Mouse (Mus musculus) hindbrain, postnatal 0 days (tissue): Measurements from ENCODE around the gene Chst11. TPM values are rescaled to one million over a fixed set of nuclear protein-coding genes. Genes with fewer than 3 reads are reported as not detected.

Source experiments
- ATAC-seq: fragments of 200-750 bp; cut with Nextera tagmentation; 2 replicates; pipeline ENCODE4 v1.8.0; 2017; ENCODE audit warnings: mild to moderate bottlenecking, moderate TSS enrichment, moderate library complexity
- DNase-seq: peaks from one replicate; pipeline ENCODE4 v3.0.0-alpha.2; 2015; ENCODE audit warnings: low spot score
- H3K27ac ChIP-seq: fragments of 300-500 bp; sonication (generic); 2 replicates; pipeline ENCODE4 v1.5.1; 2014; ENCODE audit warnings: mild to moderate bottlenecking
- H3K27me3 ChIP-seq: fragments of 300-500 bp; sonication (generic); 2 replicates; pipeline ENCODE4 v1.6.1; 2014; ENCODE audit warnings: low read length, mixed read lengths; ENCODE audit not compliant: insufficient read depth
- H3K36me3 ChIP-seq: fragments of 300-500 bp; sonication (generic); 2 replicates; pipeline ENCODE4 v1.6.1; 2014; ENCODE audit warnings: low read length, mixed read lengths; ENCODE audit not compliant: insufficient read depth
- H3K4me1 ChIP-seq: fragments of 300-500 bp; sonication (generic); 2 replicates; pipeline ENCODE4 v1.6.1; 2014; ENCODE audit warnings: antibody characterized with exemption, low read length, mixed read lengths; ENCODE audit not compliant: insufficient read depth
- H3K4me2 ChIP-seq: fragments of 300-500 bp; sonication (generic); 2 replicates; pipeline ENCODE4 v1.6.1; 2014; ENCODE audit warnings: low read depth, mild to moderate bottlenecking, low read length, moderate library complexity, mixed read lengths
- H3K4me3 ChIP-seq: fragments of 300-500 bp; sonication (generic); 2 replicates; pipeline ENCODE4 v1.5.1; 2014; ENCODE audit warnings: low read length
- H3K9ac ChIP-seq: fragments of 300-500 bp; sonication (generic); replicated peaks from 2 replicates; pipeline ENCODE4 v1.6.1; 2014; ENCODE audit warnings: mild to moderate bottlenecking, low read length, moderate library complexity, mixed read lengths
- H3K9me3 ChIP-seq: fragments of 300-500 bp; sonication (generic); 2 replicates; pipeline ENCODE4 v1.6.1; 2016; ENCODE audit warnings: low read length, mixed read lengths
- CTCF ChIP-seq: IDR thresholded peaks from 2 replicates; pipeline ENCODE4 v1.5.1; 2016; ENCODE audit warnings: antibody characterized with exemption, control low read depth, low read depth
- WGBS: fragments of 180-500 bp; shearing (Covaris S2); extraction: QIAGEN DNeasy Blood & Tissue Kit; methylation state at CpG from one replicate; pipeline ENCODE4 v1.1.7; 2014; 5-methylcytosine and 5-hydroxymethylcytosine counted together
- polyA plus RNA-seq: library from polyadenylated mRNA; unstranded; fragments of >200 nt; fragmentation: Nextera tagmentation; extraction: Ambion mirVana; gene quantifications from 2 replicates; pipeline ENCODE4 v1.2.1, GENCODE M21; 2015
- total RNA-seq: library from RNA; depleted of rRNA; stranded (reverse); fragments of >200 nt; gene quantifications from 2 replicates; pipeline ENCODE4 v1.2.3, GENCODE M21; 2014

The Chst11 gene
- total and polyA plus RNA-seq, 2 experiments from 2014 or later, result 2.9 to 22.3 TPM

DNA sequence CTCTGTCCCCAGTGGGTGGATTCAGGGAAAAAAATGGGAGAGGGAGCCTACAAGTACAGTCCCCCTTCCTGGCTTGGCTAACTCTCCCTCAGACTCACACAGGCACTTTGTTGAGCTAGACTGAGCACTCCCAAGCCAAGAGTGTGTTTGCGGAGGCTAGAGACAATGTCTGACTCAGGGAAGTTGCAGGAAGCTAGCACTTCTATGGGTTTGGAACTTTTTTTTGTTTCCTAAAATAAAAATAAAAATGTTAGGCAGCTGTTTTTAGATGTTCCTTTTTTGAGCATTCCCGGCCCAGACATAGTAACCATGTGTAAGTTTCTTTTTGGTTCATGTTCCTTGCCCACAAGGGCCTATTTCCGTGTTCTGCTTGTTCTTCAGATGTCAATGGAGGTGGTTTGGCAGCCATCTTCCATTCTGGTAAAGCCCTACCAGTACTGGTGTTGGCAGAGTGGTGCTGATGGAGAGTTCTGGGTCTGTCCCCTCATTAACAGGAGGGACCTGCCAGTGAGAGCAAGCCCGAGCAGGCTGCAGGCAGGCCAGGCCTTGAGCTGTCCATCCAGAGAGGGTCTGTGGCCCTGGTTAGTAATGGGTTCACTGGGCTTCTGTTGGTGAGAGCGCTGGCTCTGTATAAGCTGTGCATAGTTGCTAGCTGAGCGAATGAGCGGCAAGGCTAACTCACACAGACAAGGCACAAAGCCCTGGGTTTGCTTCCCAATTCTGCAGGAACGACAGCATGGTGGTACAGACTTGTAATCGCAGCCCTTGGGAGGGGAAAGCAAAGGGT is 116.3 kb downstream of the Chst11 start:
- Histone ChIP-seq H3K4me1 (peaks cover 25% of the 10 kb centered on the region), H3K4me3 (no peak overlapping the region), H3K27ac (no peak overlapping the region), H3K36me3 (no peaks in the 10 kb centered on the region), H3K9ac (no peak overlapping the region), H3K4me2 (no peak overlapping the region), H3K27me3 (no peaks in the 10 kb centered on the region), H3K9me3 (no peaks in the 10 kb centered on the region)
- ATAC-seq (no peak), DNase-seq (no peak)
- TF ChIP-seq CTCF, result no peak
- 83% methylated on average over 9 of the region's 9 CpGs for WGBS

- Histone ChIP-seq H3K4me1 (peaks cover 31% of the 10 kb centered on the region), H3K36me3 (no peaks in the 10 kb centered on the region), H3K9ac (no peak overlapping the region), H3K4me2 (peak overlapping the region; percentile 22; the same call in 1 of the 2 replicates), H3K4me3 (no peak overlapping the region), H3K9me3 (no peaks in the 10 kb centered on the region), H3K27me3 (no peaks in the 10 kb centered on the region), H3K27ac (peak overlapping the region; percentile 38; the same call in 1 of the 2 replicates)
- 14% methylated on average over 15 of the region's 15 CpGs for WGBS
- TF ChIP-seq CTCF, result peak; percentile 37; the same call in 1 of the 2 replicates
- ATAC-seq, result 0 out of 2 replicates have a peak, but pooled peaks have one; percentile 32
- DNase-seq, result peak; percentile 46
Measured at GRCm38 (mm10) chr10:83102745-83103144, 117.4 kb downstream of the Chst11 start.

DNA sequence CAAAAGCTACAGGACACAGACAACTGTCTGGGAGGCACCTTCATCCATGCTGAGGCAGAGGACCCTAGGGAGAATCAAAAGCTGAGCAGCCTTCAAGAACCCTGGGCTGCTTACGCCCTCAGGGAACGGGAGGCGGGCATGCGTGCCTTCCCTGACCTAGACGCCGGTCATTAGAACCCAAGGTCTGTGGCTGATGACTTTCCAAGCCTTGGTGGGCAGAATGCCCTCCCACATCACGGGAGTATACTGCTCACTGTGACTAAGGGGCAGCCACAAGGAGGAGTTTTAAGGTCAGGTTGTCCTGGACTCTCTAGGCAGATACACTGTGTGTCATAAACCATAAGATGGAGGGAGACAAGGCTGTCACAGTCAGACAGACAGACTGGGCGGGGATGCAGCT is 118.9 kb downstream of the Chst11 start:
- Histone ChIP-seq H3K36me3 (no peaks in the 10 kb centered on the region), H3K27me3 (no peaks in the 10 kb centered on the region), H3K9me3 (no peaks in the 10 kb centered on the region), H3K27ac (no peak overlapping the region), H3K4me2 (no peak overlapping the region), H3K4me1 (peaks cover 31% of the 10 kb centered on the region), H3K4me3 (no peak overlapping the region), H3K9ac (no peak overlapping the region)
- no peak for ATAC-seq
- TF ChIP-seq CTCF, result no peak
- WGBS, result 81% methylated on average over 8 of the region's 8 CpGs
- no peak for DNase-seq

DNA sequence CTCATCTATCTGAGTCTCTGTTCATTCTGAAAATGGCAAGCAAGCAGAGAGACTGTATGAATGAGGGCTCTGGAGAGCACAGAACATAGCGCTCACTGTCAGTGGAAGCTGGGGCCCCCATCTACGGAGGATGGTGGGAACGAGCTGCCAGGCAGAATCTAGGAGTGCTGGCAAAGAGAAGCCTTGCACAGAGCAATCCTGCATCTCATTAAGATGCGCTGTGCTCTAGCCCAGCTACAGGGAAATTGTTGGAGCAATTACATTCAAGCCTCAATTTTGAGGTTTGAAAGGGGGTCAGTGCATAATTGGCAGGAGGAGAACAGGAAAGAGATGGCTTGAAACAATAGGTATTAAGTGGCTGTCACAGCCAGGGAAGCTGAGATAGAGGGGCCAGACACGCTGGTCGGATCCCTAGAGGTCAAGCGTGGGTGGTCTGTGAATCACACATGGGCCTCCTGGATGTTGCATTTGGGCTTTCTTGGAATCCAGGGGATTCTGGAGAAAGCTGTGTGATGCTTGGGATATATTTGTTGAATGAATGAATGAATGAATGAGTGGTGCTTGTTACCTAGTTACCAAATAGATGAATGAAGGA is 121.0 kb downstream of the Chst11 start:
- no peak for TF ChIP-seq CTCF
- H3K27me3 ChIP-seq, result no peaks in the 10 kb centered on the region
- ATAC-seq (peak; percentile 77), DNase-seq (peak; percentile 72)
- no peak overlapping the region for H3K4me2 ChIP-seq
- H3K4me3 ChIP-seq, result no peak overlapping the region
- 25% methylated on average over 7 of the region's 7 CpGs for WGBS
- H3K9ac ChIP-seq, result no peak overlapping the region
- H3K36me3 ChIP-seq, result no peaks in the 10 kb centered on the region
- peak overlapping the region; percentile 67; the same call in 1 of the 2 replicates for H3K27ac ChIP-seq
- H3K9me3 ChIP-seq, result no peaks in the 10 kb centered on the region
- H3K4me1 ChIP-seq, result peaks cover 38% of the 10 kb centered on the region

DNA sequence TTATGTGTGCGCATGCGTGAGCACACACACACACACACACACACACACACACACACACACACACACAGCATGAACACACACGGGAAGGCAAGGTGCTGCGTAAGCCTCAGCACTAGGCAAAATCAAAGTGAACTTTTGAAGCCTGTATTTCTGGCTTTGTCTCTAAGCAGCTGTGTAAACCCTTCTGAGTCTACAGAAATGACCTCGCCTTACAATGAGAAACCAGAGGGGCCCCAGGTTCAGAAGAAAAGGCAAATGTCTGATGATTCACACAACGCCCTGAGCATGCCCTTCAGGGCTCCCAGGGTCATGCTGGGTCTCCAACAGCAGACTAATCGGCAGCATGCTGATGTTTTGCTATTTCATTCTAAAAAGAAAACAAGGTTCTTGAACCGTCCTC is 122.1 kb downstream of the Chst11 start:
- Histone ChIP-seq H3K9ac (no peak overlapping the region), H3K4me3 (no peak overlapping the region), H3K27ac (peak overlapping the region; percentile 23; the same call in 1 of the 2 replicates), H3K4me2 (no peak overlapping the region), H3K27me3 (no peaks in the 10 kb centered on the region), H3K4me1 (peaks cover 32% of the 10 kb centered on the region), H3K9me3 (no peaks in the 10 kb centered on the region), H3K36me3 (no peaks in the 10 kb centered on the region)
- no peak for TF ChIP-seq CTCF
- no peak for ATAC-seq
- 47% methylated on average over 8 of the region's 8 CpGs for WGBS
- DNase-seq, result no peak

DNA sequence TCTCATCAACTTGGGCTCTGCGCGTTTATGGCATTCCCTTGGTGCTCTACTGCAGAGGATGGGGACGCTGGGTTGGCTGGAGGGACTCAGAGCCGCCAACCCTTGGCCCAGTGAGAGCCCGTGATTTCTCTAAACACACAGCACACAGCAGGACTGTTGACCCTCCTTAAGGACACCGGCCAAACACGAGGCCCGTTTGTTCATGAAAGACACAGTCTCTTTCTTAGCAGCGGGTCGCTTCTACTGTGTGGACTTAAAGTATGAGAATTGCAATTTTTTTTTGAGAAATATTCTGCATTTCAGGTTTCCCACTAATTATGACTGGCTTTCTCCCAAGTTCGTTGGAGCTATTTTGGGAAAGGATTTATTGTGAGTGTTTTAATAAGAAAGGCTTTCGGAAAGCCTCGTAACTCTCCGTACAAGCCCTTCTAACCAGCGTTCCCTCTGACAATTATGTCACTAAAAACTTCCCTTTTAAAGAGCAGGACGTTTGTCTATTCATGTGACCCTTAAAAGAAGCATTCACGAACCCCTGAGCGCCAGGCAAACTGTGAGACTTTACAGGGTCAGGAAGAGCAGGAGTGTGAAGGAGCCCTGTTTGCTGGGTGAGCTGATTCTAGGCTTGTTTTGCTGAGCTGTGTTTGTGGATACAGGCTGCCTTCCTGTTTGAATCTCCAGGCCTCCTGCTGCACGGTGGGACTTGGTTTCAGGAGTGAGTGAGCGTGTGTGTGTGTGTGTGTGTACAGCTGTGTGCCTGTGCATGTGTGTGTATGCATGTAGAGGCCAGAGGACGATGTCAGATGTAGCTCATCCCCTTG is 122.8 kb downstream of the Chst11 start:
- Histone ChIP-seq H3K27me3 (no peaks in the 10 kb centered on the region), H3K4me3 (no peak overlapping the region), H3K4me2 (no peak overlapping the region), H3K9ac (no peak overlapping the region), H3K36me3 (no peaks in the 10 kb centered on the region), H3K9me3 (no peaks in the 10 kb centered on the region), H3K4me1 (peaks cover 27% of the 10 kb centered on the region), H3K27ac (peak overlapping the region; percentile 3; the same call in 1 of the 2 replicates)
- ATAC-seq (peak; percentile 33; the same call in 1 of the 2 replicates), DNase-seq (peak; percentile 54)
- no peak for TF ChIP-seq CTCF
- 31% methylated on average over 21 of the region's 21 CpGs for WGBS
